Mouse (Mus musculus) B cell, adult 67 days (primary cell): ENCODE data around the gene Btbd35f20. TPM values are rescaled to one million over a fixed set of nuclear protein-coding genes. Genes with fewer than 3 reads are reported as not detected.

Experiments
- total RNA-seq, 2 experiments: library from RNA; stranded (reverse); gene quantifications; 4 replicates each; pipeline ENCODE4 v1.2.4; 2023

The Btbd35f20 gene
- not detected for total RNA-seq

DNA sequence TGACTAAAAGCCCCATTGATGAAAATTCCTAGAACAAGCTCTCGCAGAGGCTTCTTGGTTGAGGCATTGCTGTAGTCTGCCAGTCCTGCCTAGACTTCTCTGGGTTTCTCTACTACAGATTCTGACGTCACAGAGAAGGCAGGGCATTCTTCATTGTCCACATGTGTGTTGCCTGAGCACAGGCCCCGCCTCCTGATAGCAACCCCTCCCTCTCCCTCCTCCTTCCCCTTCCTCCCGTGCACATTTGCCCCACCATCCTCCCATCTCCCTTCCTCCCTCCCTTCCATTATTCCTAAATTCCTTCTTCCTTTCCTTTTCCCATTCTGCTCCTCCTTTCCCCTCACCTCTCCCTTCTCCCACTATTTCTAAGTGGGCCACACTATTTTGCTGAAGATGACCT lies at the start of gene Btbd35f20:
Btbd35f20 (minus strand) TSS at position 101 of the 400 bp plus-strand sequence.

Other genes with a start within 250 kb of the Btbd35f20 start
- not detected for gene Btbd35f28, start 94.7 kb downstream of the Btbd35f20 start, total RNA-seq
- not detected for gene Btbd35f17, start 79.4 kb upstream of the Btbd35f20 start, total RNA-seq